Mouse (Mus musculus): Measurements from ENCODE around the gene Ralgps1.
"Not testable (repeated sequence)": the region's sequence is repeated elsewhere in the genome, so short reads cannot be mapped to it uniquely, and the experiment has no call there.

Ralgps1 gene

GRCm38 (mm10) chr2:33211263-33211662 is 160.0 kb downstream of the Ralgps1 start:
- not testable (repeated sequence) for DNase-seq (ENCODE audit: low spot score)

GRCm38 (mm10) chr2:33210841-33211240 is 160.4 kb downstream of the Ralgps1 start:
- no peak for DNase-seq (ENCODE audit: low spot score)

- DNase-seq (ENCODE audit: low spot score) = no peak
Observed at GRCm38 (mm10) chr2:33208134-33208533, 163.2 kb downstream of the Ralgps1 start.

- DNase-seq (ENCODE audit: low spot score) = no peak
Observed at GRCm38 (mm10) chr2:33207069-33207468, 164.2 kb downstream of the Ralgps1 start.

DNA sequence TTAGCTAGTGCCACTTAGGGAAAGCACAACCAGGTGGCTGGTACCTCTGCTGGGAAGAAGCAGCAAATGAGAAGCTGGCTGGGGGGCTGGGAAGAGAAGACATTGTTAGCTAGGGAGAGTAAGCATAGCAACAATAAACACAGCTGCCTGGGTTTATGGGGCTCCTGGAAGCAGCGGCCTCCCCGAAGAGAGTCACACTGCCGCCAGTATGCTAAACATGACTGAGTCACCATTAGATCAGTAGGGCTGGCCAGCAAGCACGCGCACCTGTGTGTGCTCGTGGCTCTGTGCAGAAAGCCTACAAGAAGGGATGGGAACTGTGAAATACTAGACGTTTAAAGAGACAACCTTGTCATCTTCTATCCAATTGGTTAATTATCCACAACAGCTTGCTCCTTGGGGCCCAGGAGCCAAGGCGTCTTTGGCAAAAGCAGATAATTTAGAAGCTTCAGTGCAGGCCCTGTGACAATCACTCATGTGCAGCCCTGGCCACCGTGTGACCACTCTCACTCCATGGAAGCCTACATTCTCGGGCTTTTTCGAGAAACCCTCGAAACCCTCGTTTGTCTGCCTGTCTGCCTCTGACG is 165.3 kb downstream of the Ralgps1 start:
- no peak for DNase-seq (ENCODE audit: low spot score)

DNA sequence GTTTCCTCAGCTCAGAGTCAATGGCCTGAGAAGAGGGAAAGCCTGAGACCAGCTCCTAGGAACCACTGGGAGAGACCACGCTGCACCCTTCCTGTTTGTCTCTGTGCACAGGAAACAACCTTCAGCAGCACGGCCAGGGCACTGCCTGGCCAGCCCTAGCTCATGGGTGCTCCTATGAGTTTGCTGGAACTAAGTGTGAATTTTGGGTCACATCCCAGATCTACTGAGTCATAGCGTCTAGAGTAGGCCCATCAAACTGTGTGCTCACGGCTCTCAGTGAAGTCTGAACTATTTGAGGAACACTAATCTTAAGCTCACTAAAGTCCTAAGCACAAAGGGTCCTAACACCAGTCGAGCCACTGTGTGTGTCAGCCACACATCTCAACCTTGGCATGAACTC is 166.3 kb downstream of the Ralgps1 start:
- DNase-seq (ENCODE audit: low spot score) = peak; percentile 56

- peak; percentile 50 for DNase-seq (ENCODE audit: low spot score)
Observed at GRCm38 (mm10) chr2:33203284-33203683, 168.0 kb downstream of the Ralgps1 start.

GRCm38 (mm10) chr2:33200368-33201068 is 170.8 kb downstream of the Ralgps1 start:
- no peak for DNase-seq (ENCODE audit: low spot score)

DNA sequence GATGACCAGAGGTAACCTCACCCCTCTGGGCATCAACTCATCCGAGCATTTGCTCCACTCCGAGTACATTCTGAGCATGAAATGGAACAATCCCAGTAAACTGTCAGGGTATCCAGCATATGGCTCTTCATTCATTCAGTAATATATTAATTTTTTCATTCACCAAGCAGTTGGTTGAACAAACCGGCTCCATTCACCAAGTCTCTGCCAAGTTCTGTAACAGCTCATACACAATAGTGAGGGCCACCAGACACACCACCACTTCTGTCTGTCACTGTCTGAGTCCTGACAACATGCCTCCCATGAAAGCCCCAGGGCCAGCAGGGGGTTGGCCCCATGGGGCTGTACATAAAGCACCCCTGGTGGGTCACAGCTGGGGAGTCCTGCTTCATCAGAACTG is 181.3 kb downstream of the Ralgps1 start:
- DNase-seq (ENCODE audit: low spot score) = no peak

- no peak for DNase-seq (ENCODE audit: low spot score)
Observed at GRCm38 (mm10) chr2:33188925-33189670, 182.2 kb downstream of the Ralgps1 start.

DNA sequence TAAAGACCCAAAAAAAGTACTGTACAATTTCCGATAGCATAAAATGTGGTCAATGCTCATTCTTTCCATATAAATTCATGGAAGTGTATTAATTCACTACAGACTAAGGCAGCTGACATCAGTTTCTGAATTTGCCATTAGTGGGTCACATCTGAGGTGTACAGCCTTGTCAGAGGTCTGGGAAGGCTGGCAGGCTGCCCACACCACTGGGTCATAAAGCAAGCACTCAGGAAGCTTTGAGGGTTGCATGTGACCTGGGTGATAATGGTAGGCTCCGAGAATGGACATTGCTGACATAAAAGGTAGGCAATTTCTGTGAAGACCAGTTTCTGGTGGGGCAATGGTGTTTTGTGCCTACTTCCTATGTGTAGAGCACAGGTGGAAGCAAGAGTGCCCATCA is 183.4 kb downstream of the Ralgps1 start:
- no peak for DNase-seq (ENCODE audit: low spot score)

DNA sequence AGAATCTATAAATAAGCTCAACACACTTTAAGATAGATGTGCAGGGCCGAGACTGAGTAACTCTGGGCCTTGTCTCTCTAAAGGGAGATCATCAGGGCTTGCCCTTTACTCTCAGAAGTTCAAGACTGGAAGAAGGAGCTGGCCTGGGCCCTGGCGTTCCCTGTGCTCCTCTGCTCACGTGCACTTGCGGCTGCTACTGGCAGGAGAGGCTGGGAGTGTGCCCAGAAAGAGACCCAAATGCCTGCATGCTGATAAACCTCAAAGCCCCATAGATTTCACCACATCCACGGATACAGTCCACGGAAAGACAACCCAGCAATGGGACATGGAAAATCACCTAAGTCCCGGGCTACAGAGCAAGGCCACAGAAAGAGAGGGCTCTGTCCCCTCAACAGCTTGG is 184.8 kb downstream of the Ralgps1 start:
- no peak for DNase-seq (ENCODE audit: low spot score)

DNA sequence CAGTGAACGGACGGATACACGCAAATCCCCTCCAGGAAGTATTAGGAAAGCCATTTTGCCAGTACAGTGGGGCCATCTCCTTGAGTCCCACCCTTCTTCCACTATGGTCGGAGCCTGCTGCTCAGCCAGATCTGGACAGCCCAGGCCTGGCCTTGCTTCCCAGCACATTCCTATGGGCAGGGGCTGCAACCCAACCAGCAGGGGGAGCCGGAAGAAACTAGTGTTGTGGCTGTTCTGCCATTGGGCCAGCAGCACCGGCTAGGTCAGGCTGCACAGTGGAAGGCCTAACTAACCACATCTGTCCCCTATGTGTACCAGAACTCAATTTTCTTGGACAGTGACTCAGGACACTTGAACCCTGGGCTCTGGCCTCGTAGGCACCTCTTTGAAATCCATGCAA is 186.0 kb downstream of the Ralgps1 start:
- DNase-seq (ENCODE audit: low spot score) = peak; percentile 39

GRCm38 (mm10) chr2:33184641-33185040 is 186.6 kb downstream of the Ralgps1 start:
- no peak for DNase-seq (ENCODE audit: low spot score)

- no peak for DNase-seq (ENCODE audit: low spot score)
Observed at GRCm38 (mm10) chr2:33183321-33183720, 188.0 kb downstream of the Ralgps1 start.

GRCm38 (mm10) chr2:33179930-33180630 is 191.2 kb downstream of the Ralgps1 start:
- peak; percentile 44 for DNase-seq (ENCODE audit: low spot score)

DNA sequence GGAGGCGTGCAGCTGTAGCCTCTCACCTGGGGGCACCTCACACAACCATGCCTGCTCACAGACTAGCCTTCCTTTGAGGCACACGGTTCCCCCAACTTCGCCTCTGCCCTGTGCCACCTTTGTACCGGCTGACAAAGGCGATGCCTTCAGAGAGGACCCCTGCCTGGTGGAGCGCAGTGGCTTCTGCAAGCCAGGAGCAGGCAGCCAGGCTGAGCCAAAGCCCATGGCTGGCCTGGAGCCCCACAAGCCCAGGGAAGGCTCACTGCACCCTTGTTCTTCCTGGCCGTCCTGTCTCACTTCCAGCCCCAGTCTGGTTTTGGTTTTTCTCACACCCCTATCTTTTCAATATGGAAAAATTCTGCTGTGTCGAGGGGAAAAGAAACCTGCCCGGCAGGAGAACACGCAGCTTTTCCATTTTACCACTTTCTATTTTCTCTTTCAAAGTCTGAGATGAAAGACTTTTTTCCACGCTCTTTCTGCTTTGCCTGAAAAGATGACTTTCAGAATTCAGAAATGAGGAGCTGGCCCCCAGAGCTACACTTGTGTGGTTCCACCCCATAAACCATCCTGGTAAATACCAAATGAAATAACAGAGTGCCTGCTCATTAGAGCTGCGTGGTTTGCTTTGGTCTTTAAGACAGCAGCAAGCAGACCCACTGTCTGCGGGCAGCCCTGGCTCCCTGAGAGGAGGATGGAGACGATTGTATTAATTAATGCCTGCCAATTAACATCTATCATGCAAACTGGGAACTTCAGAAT is 191.9 kb downstream of the Ralgps1 start:
- no peak for DNase-seq (ENCODE audit: low spot score)

GRCm38 (mm10) chr2:33178243-33178932 is 192.9 kb downstream of the Ralgps1 start:
- no peak for DNase-seq (ENCODE audit: low spot score)

- DNase-seq (ENCODE audit: low spot score) = no peak
Observed at GRCm38 (mm10) chr2:33177443-33178242, 193.6 kb downstream of the Ralgps1 start.

DNA sequence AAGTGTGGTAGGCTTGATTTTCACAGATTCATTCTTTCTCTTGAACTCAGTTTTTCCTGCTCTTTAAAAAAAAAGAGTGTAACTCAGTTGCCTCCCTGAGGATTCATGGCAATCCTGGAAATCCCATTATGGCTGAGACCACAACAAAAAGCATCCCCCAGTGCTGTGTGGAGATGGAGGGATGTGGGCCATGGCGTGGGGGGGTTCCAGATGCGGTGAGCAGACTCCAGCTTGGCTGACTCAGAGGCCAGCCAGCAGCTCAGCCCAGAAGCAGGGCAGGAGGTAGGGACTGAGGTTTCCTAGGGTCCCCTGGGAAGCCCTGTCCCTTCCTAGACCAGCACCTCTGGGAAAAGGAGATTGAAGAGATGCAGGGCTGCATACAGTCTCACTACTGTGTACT is 194.4 kb downstream of the Ralgps1 start:
- no peak for DNase-seq (ENCODE audit: low spot score)
